Mouse (Mus musculus): Measurements from ENCODE around the gene Syndig1.

Gene Syndig1

DNA sequence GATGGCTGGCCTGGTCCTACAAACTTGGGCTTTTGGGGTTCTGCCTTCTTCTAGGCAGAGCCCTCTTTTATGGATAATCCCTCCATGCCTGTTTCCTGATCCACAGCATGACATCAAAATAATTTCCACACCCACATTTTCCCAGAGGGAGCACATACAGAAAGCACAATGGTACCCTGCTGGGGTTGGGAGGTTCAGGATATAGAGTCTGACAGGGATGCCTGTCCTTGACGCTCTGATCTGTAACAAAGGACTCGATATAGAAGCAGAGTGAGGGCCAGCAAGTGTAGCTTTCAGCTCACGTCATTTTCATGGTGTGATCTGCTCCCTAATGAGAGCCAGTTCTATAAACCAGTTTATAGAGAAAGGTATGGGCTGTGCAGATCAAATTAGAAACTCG lies 105.1 kb downstream of the Syndig1 start:
- in situ Hi-C loops (cut with MboI; ENCODE audit: low pct_unique_long_range_greater_than_20kb in 1 of 2, low sequenced_read_pairs in 2 of 2, unreplicated experiment in 1 of 2), result no loop called here

DNA sequence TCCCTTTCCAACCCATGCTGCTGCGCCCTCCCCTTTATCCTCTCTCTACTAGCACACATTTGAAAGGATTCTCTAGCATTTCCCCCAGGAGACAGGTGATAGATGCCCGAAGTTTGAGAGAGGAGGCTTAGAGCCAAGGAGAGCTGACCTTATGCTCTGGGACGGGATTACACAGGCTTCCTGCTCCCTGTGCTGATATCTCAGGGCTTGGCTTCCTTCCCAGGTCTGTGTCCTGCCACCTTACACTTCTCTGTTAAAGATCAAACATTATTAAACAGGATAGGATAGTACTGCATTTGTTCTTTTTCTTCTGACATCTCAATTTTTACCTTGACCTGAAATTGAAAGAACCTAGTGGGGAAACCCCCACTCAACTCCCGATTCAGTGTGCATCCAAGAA lies 109.8 kb downstream of the Syndig1 start:
- in situ Hi-C loops (cut with MboI; ENCODE audit: low pct_unique_long_range_greater_than_20kb in 1 of 2, low sequenced_read_pairs in 2 of 2, unreplicated experiment in 1 of 2), result no loop called here

GRCm38 (mm10) chr2:149939586-149939985 lies 110.6 kb downstream of the Syndig1 start:
- in situ Hi-C loops (cut with MboI; ENCODE audit: low pct_unique_long_range_greater_than_20kb in 1 of 2, low sequenced_read_pairs in 2 of 2, unreplicated experiment in 1 of 2), result no loop called here

- in situ Hi-C loops (cut with MboI; ENCODE audit: low pct_unique_long_range_greater_than_20kb in 1 of 2, low sequenced_read_pairs in 2 of 2, unreplicated experiment in 1 of 2), result no loop called here
Observed at GRCm38 (mm10) chr2:149950641-149951040, 121.6 kb downstream of the Syndig1 start.

DNA sequence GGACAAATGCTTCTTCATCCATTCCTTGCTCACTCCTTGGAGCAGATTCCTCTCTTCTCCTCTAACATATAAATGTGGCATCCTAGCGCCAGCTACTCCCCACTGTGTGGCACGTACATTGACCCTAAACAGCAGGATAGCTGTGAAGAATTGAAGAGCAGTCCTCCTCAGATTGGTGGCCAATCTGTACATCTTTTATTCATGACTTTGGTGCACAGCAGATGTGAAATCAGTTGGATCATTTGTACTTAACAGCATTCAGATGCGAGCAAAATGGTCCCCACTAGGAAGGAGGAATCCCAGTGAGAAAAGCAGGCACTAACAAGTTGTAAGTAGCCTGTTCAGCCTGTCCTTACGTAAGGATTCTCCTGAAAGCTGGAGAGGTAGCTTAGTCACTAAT lies 142.0 kb downstream of the Syndig1 start:
- in situ Hi-C loops (cut with MboI; ENCODE audit: low pct_unique_long_range_greater_than_20kb in 1 of 2, low sequenced_read_pairs in 2 of 2, unreplicated experiment in 1 of 2), result no loop called here

- in situ Hi-C loops (cut with MboI; ENCODE audit: low pct_unique_long_range_greater_than_20kb in 1 of 2, low sequenced_read_pairs in 2 of 2, unreplicated experiment in 1 of 2), result no loop called here
Observed at GRCm38 (mm10) chr2:149973583-149973982, 144.6 kb downstream of the Syndig1 start.

DNA sequence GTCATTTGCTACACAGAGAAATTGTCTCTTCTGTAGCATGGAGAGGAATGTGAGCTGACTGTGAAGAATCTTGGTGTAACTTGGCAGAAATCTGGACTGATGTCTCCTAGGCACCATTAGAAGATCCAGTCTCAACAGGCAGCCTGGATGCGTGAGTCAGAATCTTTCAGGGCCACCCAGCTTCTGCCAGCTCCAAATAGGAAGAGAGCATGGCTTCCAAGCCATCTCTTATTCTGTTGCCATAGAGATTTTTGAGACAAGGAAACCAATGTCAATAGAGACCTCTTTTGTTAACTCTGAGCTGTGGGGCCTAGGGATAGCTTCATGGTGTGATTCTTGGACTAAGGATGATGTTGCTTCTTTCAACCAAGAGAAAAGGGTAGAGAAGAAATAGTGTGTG lies 151.4 kb downstream of the Syndig1 start:
- in situ Hi-C loops (cut with MboI; ENCODE audit: low pct_unique_long_range_greater_than_20kb in 1 of 2, low sequenced_read_pairs in 2 of 2, unreplicated experiment in 1 of 2), result no loop called here

- in situ Hi-C loops (cut with MboI; ENCODE audit: low pct_unique_long_range_greater_than_20kb in 1 of 2, low sequenced_read_pairs in 2 of 2, unreplicated experiment in 1 of 2), result no loop called here
Observed at GRCm38 (mm10) chr2:149982466-149982865, 153.5 kb downstream of the Syndig1 start.

GRCm38 (mm10) chr2:149983107-149983506 lies 154.1 kb downstream of the Syndig1 start:
- in situ Hi-C loops (cut with MboI; ENCODE audit: low pct_unique_long_range_greater_than_20kb in 1 of 2, low sequenced_read_pairs in 2 of 2, unreplicated experiment in 1 of 2), result no loop called here

GRCm38 (mm10) chr2:149987610-149988009 lies 158.6 kb downstream of the Syndig1 start:
- in situ Hi-C loops (cut with MboI; ENCODE audit: low pct_unique_long_range_greater_than_20kb in 1 of 2, low sequenced_read_pairs in 2 of 2, unreplicated experiment in 1 of 2), result no loop called here

GRCm38 (mm10) chr2:149991506-149991905 lies 162.5 kb downstream of the Syndig1 start:
- in situ Hi-C loops (cut with MboI; ENCODE audit: low pct_unique_long_range_greater_than_20kb in 1 of 2, low sequenced_read_pairs in 2 of 2, unreplicated experiment in 1 of 2), result no loop called here

- in situ Hi-C loops (cut with MboI; ENCODE audit: low pct_unique_long_range_greater_than_20kb in 1 of 2, low sequenced_read_pairs in 2 of 2, unreplicated experiment in 1 of 2), result no loop called here
Observed at GRCm38 (mm10) chr2:149992921-149993320, 163.9 kb downstream of the Syndig1 start.

- in situ Hi-C loops (cut with MboI; ENCODE audit: low pct_unique_long_range_greater_than_20kb in 1 of 2, low sequenced_read_pairs in 2 of 2, unreplicated experiment in 1 of 2), result no loop called here
Observed at GRCm38 (mm10) chr2:149996382-149996964, 167.5 kb downstream of the Syndig1 start.

DNA sequence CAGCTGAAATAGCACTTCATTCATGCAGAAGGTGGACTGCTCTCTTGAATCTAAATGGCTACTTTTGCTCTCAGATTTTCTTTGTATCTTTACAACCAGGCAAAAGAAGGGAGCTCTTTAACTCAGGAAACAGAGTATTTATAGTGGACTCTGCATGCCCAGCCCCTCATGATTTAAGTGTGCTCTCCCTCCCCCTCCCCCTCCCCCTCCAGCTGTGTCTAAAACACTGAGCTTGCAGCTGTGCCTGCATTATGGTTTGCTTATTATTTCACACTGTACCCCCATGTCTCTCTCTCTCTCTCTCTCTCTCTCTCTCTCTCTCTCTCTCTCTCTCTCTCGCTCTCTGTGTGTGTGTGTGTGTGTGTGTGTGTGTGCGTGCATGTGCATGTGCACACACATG lies 168.6 kb downstream of the Syndig1 start:
- in situ Hi-C loops (cut with MboI; ENCODE audit: low pct_unique_long_range_greater_than_20kb in 1 of 2, low sequenced_read_pairs in 2 of 2, unreplicated experiment in 1 of 2), result no loop called here

DNA sequence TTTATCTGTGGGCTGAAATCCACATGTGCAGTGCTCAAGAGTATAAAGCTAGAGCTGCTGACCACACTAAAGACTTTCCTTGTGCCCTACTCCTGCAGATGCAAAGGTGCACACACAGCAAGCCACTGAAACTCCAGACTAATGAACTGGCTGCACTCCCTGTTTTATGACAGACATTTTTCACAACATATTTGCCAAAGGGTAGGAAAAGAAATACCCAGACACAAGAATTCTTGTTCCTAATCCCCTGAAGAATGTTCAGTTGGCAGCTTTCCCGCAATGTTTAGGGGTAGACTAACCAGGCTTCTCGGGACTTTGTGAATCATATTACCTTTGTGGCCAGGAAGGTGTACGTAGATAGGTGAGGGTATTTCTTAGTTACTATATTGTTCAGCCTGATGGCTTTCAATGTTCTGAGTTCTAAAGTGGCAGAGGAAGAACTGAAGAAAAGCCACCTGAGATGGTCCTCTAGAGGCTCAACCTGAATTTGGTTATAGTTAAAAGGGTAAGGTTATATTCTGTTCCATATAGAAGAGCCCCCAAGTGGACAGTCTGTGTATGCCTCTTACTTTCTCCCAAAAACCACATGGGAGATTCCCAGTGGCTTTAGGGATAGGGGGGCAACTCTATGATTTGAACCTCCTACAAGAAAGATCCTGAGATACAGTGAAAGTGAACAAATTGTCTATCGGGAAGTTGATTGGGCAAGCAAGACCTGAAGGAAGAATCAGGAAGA lies 169.5 kb downstream of the Syndig1 start:
- in situ Hi-C loops (cut with MboI; ENCODE audit: low pct_unique_long_range_greater_than_20kb in 1 of 2, low sequenced_read_pairs in 2 of 2, unreplicated experiment in 1 of 2), result no loop called here

DNA sequence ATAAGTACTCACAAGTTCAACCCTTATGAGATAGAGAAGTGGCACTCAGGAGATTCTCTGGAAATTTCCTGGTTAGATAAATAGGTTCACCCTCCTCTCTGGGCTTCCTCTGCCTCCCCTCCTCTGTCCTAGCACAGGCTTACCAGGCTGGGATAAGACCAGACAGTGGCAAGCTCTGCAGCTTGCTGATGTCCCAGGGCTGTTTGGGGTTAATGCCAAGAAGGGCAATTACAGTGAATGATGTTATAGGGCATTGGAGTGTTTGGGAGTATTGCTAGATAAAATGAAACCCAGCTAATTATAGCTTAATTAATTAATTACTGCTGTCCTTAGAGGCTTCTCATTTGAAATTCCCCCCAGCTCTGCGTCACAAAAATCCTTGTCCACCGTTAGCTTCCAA lies 171.6 kb downstream of the Syndig1 start:
- in situ Hi-C loops (cut with MboI; ENCODE audit: low pct_unique_long_range_greater_than_20kb in 1 of 2, low sequenced_read_pairs in 2 of 2, unreplicated experiment in 1 of 2), result loop anchor here in 1 of 2 experiments (25.0 kb wide), 1 partner anchor 438 kb away; no protein-coding TSS in a partner anchor

DNA sequence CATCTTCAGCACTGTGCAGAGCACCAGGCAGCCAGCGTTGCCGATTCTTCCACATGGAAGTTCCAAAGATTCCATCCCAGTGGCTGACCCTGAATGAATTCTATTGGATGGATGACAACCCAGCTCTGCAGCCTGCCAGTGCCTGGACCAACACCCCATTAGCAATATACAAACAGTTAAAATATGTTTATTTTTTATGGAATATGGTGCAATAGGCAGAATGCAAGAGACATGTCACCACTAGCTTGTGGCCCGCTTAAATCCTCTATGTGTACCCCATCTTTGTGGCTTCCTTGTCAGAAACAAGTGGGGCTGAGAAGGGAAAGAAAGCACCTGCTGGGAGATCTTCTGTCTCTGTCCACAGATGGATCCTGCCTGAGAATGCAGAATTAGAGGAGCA lies 174.5 kb downstream of the Syndig1 start:
- in situ Hi-C loops (cut with MboI; ENCODE audit: low pct_unique_long_range_greater_than_20kb in 1 of 2, low sequenced_read_pairs in 2 of 2, unreplicated experiment in 1 of 2), result loop anchor here in 1 of 2 experiments (25.0 kb wide), 1 partner anchor 441 kb away; no protein-coding TSS in a partner anchor

- in situ Hi-C loops (cut with MboI; ENCODE audit: low pct_unique_long_range_greater_than_20kb in 1 of 2, low sequenced_read_pairs in 2 of 2, unreplicated experiment in 1 of 2), result loop anchor here in 1 of 2 experiments (25.0 kb wide), 1 partner anchor 451 kb away; no protein-coding TSS in a partner anchor
Observed at GRCm38 (mm10) chr2:150012787-150013346, 183.9 kb downstream of the Syndig1 start.

GRCm38 (mm10) chr2:150013785-150014184 lies 184.8 kb downstream of the Syndig1 start:
- in situ Hi-C loops (cut with MboI; ENCODE audit: low pct_unique_long_range_greater_than_20kb in 1 of 2, low sequenced_read_pairs in 2 of 2, unreplicated experiment in 1 of 2), result loop anchor here in 1 of 2 experiments (25.0 kb wide), 1 partner anchor 451 kb away; no protein-coding TSS in a partner anchor

Data from mouse embryonic stem cell (cell line).